8 mouse cellular contexts compared by ENCODE assay signal in genomic region chr13:48966851-48967821, GRCm38 (mm10). TPM values are rescaled to one million over a fixed set of nuclear protein-coding genes. Genes with fewer than 3 reads are reported as not detected.
A peak's percentile ranks its signal among the peaks of the same experiment; 100 is the strongest.
DNase-seq lines count a peak whose midpoint lies in the region; ATAC-seq and TF ChIP-seq lines count a peak whose summit lies in the region.

No protein-coding gene starts in this region.

- no peak for TF ChIP-seq EP300 in liver, postnatal 0 days (IDR thresholded peaks at IDR 0.05; ENCODE audit: low read depth)

- no peak for ATAC-seq in G1E (ENCODE audit: extremely low read depth, insufficient number of reproducible peaks, low FRiP score, poor library complexity, severe bottlenecking)
- ATAC-seq in cerebellum, adult (ENCODE audit: insufficient number of reproducible peaks, low FRiP score, low TSS enrichment) = peak; percentile 12; the same call in 1 of the 2 replicates
- ATAC-seq in forebrain, embryonic 14.5 days = 0 out of 2 replicates have a peak, but pooled peaks have one; percentile 2
- peak; percentile 6; the same call in 1 of the 2 replicates for ATAC-seq in liver, postnatal 0 days
- ATAC-seq in neutrophil, adult 5-6 weeks (ENCODE audit: extremely low read depth, insufficient number of reproducible peaks, low FRiP score, poor library complexity, severe bottlenecking) = peak; percentile 18; the same call in 1 of the 2 replicates

- intact Hi-C loops in heart, postnatal 10 days (cut with DNase I) = loop anchor here (5.0 to 10.0 kb wide), 2 partner anchors 90 to 432 kb away; no protein-coding TSS in a partner anchor

- WGBS in forebrain, embryonic 14.5 days = under 1% methylated on average over 42 of the region's 58 CpGs
- WGBS in liver, postnatal 0 days (ENCODE audit: insufficient replicate concordance) = under 1% methylated on average over 56 of the region's 58 CpGs
- WGBS in thymus, adult 2 months = under 1% methylated on average over 58 of the region's 58 CpGs

- no peaks in the 10 kb centered on the region for H3K9me3 ChIP-seq in G1E (replicated peaks)
- no peaks in the 10 kb centered on the region for H3K9me3 ChIP-seq in forebrain, embryonic 14.5 days (replicated peaks; ENCODE audit: control insufficient read depth, low read length)
- no peaks in the 10 kb centered on the region for H3K9me3 ChIP-seq in liver, postnatal 0 days (ENCODE audit: low read length)

- DNase-seq in G1E (ENCODE audit: low spot score) = peak; percentile 33
- peak; percentile 54 for DNase-seq in forebrain, embryonic 14.5 days (ENCODE audit: low spot score)
- DNase-seq in heart, postnatal 10 days = peak; percentile 68 to 70
- peak; percentile 69 to 80 for DNase-seq in kidney, postnatal 4 days
- peak; percentile 69 for DNase-seq in liver, postnatal 0 days
- peak; percentile 58 for DNase-seq in thymus, adult 2 months

- peak overlapping the region; percentile 92 for H3K9ac ChIP-seq in forebrain, embryonic 14.5 days (ENCODE audit: low read length)
- peak overlapping the region; percentile 98 for H3K9ac ChIP-seq in liver, postnatal 0 days (replicated peaks)

- peaks cover 51% of the 10 kb centered on the region for H3K36me3 ChIP-seq in G1E (replicated peaks)
- H3K36me3 ChIP-seq in forebrain, embryonic 14.5 days (ENCODE audit: control insufficient read depth, insufficient read depth, low read length) = 0 out of 2 replicates have a peak, but pooled peaks cover 3% of the 10 kb centered on the region
- 0 out of 2 replicates have a peak, but pooled peaks cover 3% of the 10 kb centered on the region for H3K36me3 ChIP-seq in liver, postnatal 0 days (replicated peaks; ENCODE audit: insufficient read depth, low read length)
- H3K36me3 ChIP-seq in thymus, adult 2 months (ENCODE audit: control insufficient read depth, insufficient read depth, low read length) = no peaks in the 10 kb centered on the region

- no peaks in the 10 kb centered on the region for H3K27me3 ChIP-seq in G1E (ENCODE audit: insufficient read depth, low read length)
- H3K27me3 ChIP-seq in forebrain, embryonic 14.5 days (replicated peaks; ENCODE audit: control insufficient read depth, insufficient read depth, low read length) = no peaks in the 10 kb centered on the region
- H3K27me3 ChIP-seq in liver, postnatal 0 days (ENCODE audit: insufficient read depth, low read length) = no peaks in the 10 kb centered on the region
- H3K27me3 ChIP-seq in thymus, adult 2 months (ENCODE audit: control insufficient read depth, insufficient read depth, low read length) = no peaks in the 10 kb centered on the region

- no peak for TF ChIP-seq CTCF in G1E (IDR thresholded peaks at IDR 0.05; ENCODE audit: low read depth, low read length)
- TF ChIP-seq CTCF in liver, postnatal 0 days (IDR thresholded peaks at IDR 0.05; ENCODE audit: low read depth) = no peak
- 0 out of 2 replicates have a peak, but pooled peaks have one; percentile 45 for TF ChIP-seq CTCF in thymus, adult 2 months (IDR thresholded peaks at IDR 0.05; ENCODE audit: borderline replicate concordance, control insufficient read depth, extremely low read depth, insufficient read depth, low read length, poor library complexity)

- TF ChIP-seq POLR2A in thymus, adult 2 months (IDR thresholded peaks at IDR 0.05; ENCODE audit: control insufficient read depth, extremely low read depth, insufficient read depth, low read length, poor library complexity) = no peak

- peak overlapping the region; percentile 98 for H3K4me2 ChIP-seq in forebrain, embryonic 14.5 days (ENCODE audit: low read length)
- H3K4me2 ChIP-seq in liver, postnatal 0 days (ENCODE audit: low read depth, low read length) = peak overlapping the region; percentile 89

- H3K27ac ChIP-seq in forebrain, embryonic 14.5 days (ENCODE audit: low read depth, low read length) = peak overlapping the region; percentile 96
- peak overlapping the region; percentile 96 for H3K27ac ChIP-seq in liver, postnatal 0 days (ENCODE audit: low read depth)
- H3K27ac ChIP-seq in thymus, adult 2 months (ENCODE audit: control insufficient read depth, insufficient read depth, low read length) = peak overlapping the region; percentile 77

- peak overlapping the region; percentile 94 for H3K4me3 ChIP-seq in G1E (ENCODE audit: low read depth, low read length)
- peak overlapping the region; percentile 85 for H3K4me3 ChIP-seq in forebrain, embryonic 14.5 days (ENCODE audit: low read depth, low read length)
- H3K4me3 ChIP-seq in liver, postnatal 0 days (ENCODE audit: low read depth, low read length) = peak overlapping the region; percentile 70
- H3K4me3 ChIP-seq in thymus, adult 2 months (ENCODE audit: control insufficient read depth, insufficient read depth, low read length) = peak overlapping the region; percentile 93

- peaks cover 58% of the 10 kb centered on the region for H3K4me1 ChIP-seq in G1E (ENCODE audit: insufficient read depth, low read depth, low read length)
- H3K4me1 ChIP-seq in forebrain, embryonic 14.5 days (ENCODE audit: control insufficient read depth, insufficient read depth, low read length) = peaks cover 20% of the 10 kb centered on the region
- H3K4me1 ChIP-seq in liver, postnatal 0 days (ENCODE audit: insufficient read depth) = peaks cover 54% of the 10 kb centered on the region
- peaks cover 25% of the 10 kb centered on the region for H3K4me1 ChIP-seq in thymus, adult 2 months (replicated peaks; ENCODE audit: control insufficient read depth, insufficient read depth, low read length)

RNA-seq across cellular contexts. Expression of gene Fam120a, which starts 0.7 kb away (rescaled TPM):
- total RNA-seq in G1E (2014; fragmentation: Nextera tagmentation) (260 and 279 TPM in 2 replicates), G1E (2017) (102 and 113 TPM in 2 replicates)
- polyA plus RNA-seq in G1E (2012) = 186 and 200 TPM in 2 replicates
- polyA plus RNA-seq in forebrain, embryonic 14.5 days (2014; fragmentation: Nextera tagmentation; extraction: Ambion mirVana) = 17.8 and 18.7 TPM in 2 replicates
- total RNA-seq in heart, postnatal 10 days (2021) = 100 to 1,000 TPM; 106 to 111 TPM
- polyA plus RNA-seq in liver, postnatal 0 days (2015; fragmentation: Nextera tagmentation; extraction: Ambion mirVana) = 13.1 and 13.3 TPM in 2 replicates
- total RNA-seq in neutrophil, adult 5-6 weeks (2017) = 68.6 and 72.2 TPM in 2 replicates
- 120 and 142 TPM in 2 replicates for polyA plus RNA-seq in thymus, adult 2 months (2012; rRNA removed)
